Mouse (Mus musculus): ENCODE results near the gene Socs3.

Socs3 gene

DNA sequence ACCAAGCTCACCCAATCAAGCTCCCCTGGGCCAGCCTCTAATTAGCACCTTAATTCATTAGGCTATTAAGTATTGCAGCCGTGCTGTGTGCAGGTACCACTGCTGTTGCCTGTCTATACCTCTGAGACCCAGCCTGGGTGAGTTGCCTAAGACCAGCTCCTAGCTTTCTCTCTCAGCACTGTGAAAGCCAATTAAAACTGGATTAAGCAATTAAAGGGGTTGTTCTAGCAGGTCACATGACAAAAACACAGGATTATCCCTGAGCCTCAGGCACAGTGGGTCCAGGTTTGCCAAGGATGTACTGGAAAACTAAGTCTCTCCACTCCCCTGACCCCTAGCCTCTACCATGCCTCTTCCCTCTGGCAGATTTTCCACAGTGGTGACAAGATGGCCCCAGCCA is 44.3 kb downstream of the Socs3 start:
- DNase-seq (ENCODE audit: low read depth, low spot score), result no peak

DNA sequence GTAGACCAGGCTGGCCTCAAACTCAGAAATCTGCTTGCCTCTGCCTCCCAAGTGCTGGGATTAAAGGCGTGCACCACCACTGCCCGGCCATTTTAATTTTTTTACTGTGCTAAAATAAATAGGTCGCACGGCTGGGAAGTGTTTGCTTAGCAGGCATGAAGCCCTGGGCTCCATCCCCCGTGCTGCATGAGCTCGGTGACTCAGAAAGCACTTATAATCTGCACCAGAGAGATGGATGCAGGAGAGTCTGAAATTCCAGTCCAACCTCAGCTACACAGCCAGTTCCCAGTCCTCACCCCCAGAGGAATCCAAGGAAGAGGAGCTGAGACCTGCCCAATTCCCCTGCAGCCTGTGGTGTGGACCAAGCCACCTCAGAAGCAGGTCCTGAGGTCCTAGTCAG is 45.4 kb downstream of the Socs3 start:
- no peak for DNase-seq (ENCODE audit: low read depth, low spot score)

DNA sequence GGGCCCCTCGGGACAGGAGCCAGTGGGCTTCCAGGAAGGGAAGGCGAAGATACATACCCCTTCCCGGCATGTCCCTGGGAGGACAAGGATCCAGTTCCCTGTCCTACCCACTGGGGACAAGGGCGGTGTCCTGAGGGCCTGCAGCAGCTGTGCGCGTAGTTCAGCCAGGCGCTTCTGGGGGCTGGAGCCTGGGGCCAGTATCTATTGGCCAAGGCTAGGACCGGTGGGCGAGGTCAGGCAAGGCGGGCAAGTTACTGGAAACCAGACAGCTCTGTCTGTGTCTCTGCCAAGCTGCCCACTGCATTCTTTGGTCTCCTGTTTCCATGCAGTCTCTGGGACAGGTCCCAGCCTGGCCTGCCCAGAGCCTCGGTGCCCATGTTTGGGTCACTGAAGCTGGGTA is 46.6 kb downstream of the Socs3 start:
- no peak for DNase-seq (ENCODE audit: low read depth, low spot score)

DNA sequence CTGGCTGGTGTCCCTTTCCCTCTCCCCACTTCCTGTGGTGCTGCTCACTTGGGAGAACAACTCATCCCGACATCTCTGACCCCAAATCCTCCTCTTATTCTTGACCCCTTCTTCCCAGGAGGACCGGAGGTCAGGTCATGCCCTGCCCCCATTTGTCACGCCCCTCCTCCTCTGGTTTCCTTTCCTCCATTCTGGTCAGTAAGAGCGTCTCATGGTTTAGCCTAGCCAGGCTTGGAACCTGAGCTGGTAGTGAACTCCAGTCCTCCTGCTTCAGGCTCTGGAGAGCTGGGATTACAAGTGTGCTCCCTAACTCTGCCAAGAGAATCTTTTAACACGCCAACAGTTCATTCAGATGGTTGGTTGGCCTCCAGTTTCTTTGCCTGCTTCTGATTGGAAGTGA is 50.6 kb downstream of the Socs3 start:
- no peak for DNase-seq (ENCODE audit: low read depth, low spot score)

DNA sequence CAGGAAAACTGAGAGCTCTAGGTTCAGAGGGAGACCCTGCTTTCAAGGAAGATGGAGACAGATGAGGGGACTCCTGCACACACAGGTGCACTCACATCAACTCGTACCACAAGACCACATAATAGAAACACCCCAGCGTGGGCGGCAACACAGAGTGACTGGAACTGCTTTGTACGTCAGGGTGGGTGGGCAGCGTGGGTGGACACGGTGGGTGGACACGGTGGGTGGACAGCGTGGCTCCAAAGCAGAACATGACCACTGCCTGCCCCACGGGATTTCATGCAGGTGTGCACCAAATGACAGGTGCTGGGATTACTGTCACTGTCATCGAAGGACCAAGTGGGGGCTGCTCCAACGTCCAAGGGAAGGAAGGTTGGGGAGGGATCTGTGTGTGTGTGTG is 51.3 kb downstream of the Socs3 start:
- no peak for DNase-seq (ENCODE audit: low read depth, low spot score)

Measured in c-Kit-negative CD71-positive TER-119-positive erythroid progenitor cells, embryonic 14.5 days (primary cell).